Mouse (Mus musculus): ENCODE measurements around the gene Tmem44.

Gene Tmem44

GRCm38 (mm10) chr16:30552621-30553338 lies 2.1 kb upstream of the Tmem44 start:
- peak in 1 of 2 experiments; percentile 29 for DNase-seq (ENCODE audit: low spot score in 2 of 2)

GRCm38 (mm10) chr16:30549966-30550747 lies 485 bp downstream of the Tmem44 start:
- DNase-seq (ENCODE audit: low spot score in 2 of 2): peak; percentile 75 to 90

- no peak for DNase-seq (ENCODE audit: low spot score in 2 of 2)
These were observed 1.1 kb downstream of the Tmem44 start for GRCm38 (mm10) chr16:30549516-30549915.

GRCm38 (mm10) chr16:30548291-30548690 lies 2.4 kb downstream of the Tmem44 start:
- DNase-seq (ENCODE audit: low spot score in 2 of 2): no peak

- no peak for DNase-seq (ENCODE audit: low spot score in 2 of 2)
These were observed 5.9 kb downstream of the Tmem44 start for GRCm38 (mm10) chr16:30544693-30545092.

- no peak for DNase-seq (ENCODE audit: low spot score in 2 of 2)
These were observed 7.3 kb downstream of the Tmem44 start for GRCm38 (mm10) chr16:30543386-30543785.

GRCm38 (mm10) chr16:30542826-30543225 lies 7.8 kb downstream of the Tmem44 start:
- no peak for DNase-seq (ENCODE audit: low spot score in 2 of 2)

GRCm38 (mm10) chr16:30540107-30541001 lies 10.3 kb downstream of the Tmem44 start:
- DNase-seq (ENCODE audit: low spot score in 2 of 2): no peak

- peak; percentile 51 to 82 for DNase-seq (ENCODE audit: low spot score in 2 of 2)
These were observed 11.2 kb downstream of the Tmem44 start for GRCm38 (mm10) chr16:30539433-30539832.

GRCm38 (mm10) chr16:30535075-30535474 lies 15.6 kb downstream of the Tmem44 start:
- no peak for DNase-seq (ENCODE audit: low spot score in 2 of 2)

GRCm38 (mm10) chr16:30533592-30533991 lies 17.1 kb downstream of the Tmem44 start:
- DNase-seq (ENCODE audit: low spot score in 2 of 2): no peak

GRCm38 (mm10) chr16:30532929-30533328 lies 17.7 kb downstream of the Tmem44 start:
- DNase-seq (ENCODE audit: low spot score in 2 of 2): no peak

GRCm38 (mm10) chr16:30531761-30532406 lies 18.8 kb downstream of the Tmem44 start:
- peak; percentile 34 to 76 for DNase-seq (ENCODE audit: low spot score in 2 of 2)

GRCm38 (mm10) chr16:30530815-30531214 lies 19.8 kb downstream of the Tmem44 start:
- no peak for DNase-seq (ENCODE audit: low spot score in 2 of 2)

GRCm38 (mm10) chr16:30528386-30528785 lies 22.3 kb downstream of the Tmem44 start:
- DNase-seq (ENCODE audit: low spot score in 2 of 2): no peak

GRCm38 (mm10) chr16:30527889-30528288 lies 22.8 kb downstream of the Tmem44 start:
- no peak for DNase-seq (ENCODE audit: low spot score in 2 of 2)

- no peak for DNase-seq (ENCODE audit: low spot score in 2 of 2)
These were observed 24.9 kb downstream of the Tmem44 start for GRCm38 (mm10) chr16:30525756-30526155.

- no peak for DNase-seq (ENCODE audit: low spot score in 2 of 2)
These were observed 26.2 kb downstream of the Tmem44 start for GRCm38 (mm10) chr16:30524481-30524880.

- DNase-seq (ENCODE audit: low spot score in 2 of 2): no peak
These were observed 28.2 kb downstream of the Tmem44 start for GRCm38 (mm10) chr16:30522253-30522940.

- no peak for DNase-seq (ENCODE audit: low spot score in 2 of 2)
These were observed 29.5 kb downstream of the Tmem44 start for GRCm38 (mm10) chr16:30521147-30521546.

- peak; percentile 72 to 92 for DNase-seq (ENCODE audit: low spot score in 2 of 2)
These were observed 30.2 kb downstream of the Tmem44 start for GRCm38 (mm10) chr16:30520361-30520823.
